Mouse (Mus musculus): ENCODE measurements around the gene Acox3.
A peak's percentile ranks its signal among the peaks of the same experiment; 100 is the strongest.

Acox3 gene

GRCm38 (mm10) chr5:35582445-35583220, at the start of gene Acox3:
Acox3 (plus strand) TSS chr5:35583040.
- peak; percentile 93 for DNase-seq (ENCODE audit: low read depth)

DNA sequence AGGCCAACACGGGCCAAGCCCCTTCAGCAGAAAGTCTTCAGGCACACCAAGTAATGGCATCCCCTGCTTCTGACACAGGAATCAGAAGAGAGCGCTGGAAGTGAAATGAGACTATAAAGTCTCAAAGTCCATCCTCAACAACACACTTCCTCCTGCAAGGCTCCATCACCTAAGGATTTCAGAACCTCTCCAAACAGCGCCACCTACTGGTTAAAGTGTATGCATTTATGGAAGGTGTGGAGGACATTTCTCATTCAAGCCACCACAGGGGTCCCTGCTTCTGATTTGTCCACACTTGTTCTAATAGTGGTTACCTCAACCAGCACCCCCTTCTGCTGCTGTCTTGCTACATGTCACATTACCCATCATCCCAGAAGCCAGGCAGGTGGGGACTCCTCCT, 46.6 kb upstream of the Acox3 start:
- no peak for DNase-seq (ENCODE audit: low read depth)

- no peak for DNase-seq (ENCODE audit: low read depth)
Measured at GRCm38 (mm10) chr5:35537474-35537873, 45.4 kb upstream of the Acox3 start.

GRCm38 (mm10) chr5:35538022-35538421, 44.8 kb upstream of the Acox3 start:
- no peak for DNase-seq (ENCODE audit: low read depth)

GRCm38 (mm10) chr5:35539576-35539975, 43.3 kb upstream of the Acox3 start:
- DNase-seq (ENCODE audit: low read depth), result no peak

GRCm38 (mm10) chr5:35540555-35540954, 42.3 kb upstream of the Acox3 start:
- no peak for DNase-seq (ENCODE audit: low read depth)

- no peak for DNase-seq (ENCODE audit: low read depth)
Measured at GRCm38 (mm10) chr5:35541059-35541790, 41.6 kb upstream of the Acox3 start.

DNA sequence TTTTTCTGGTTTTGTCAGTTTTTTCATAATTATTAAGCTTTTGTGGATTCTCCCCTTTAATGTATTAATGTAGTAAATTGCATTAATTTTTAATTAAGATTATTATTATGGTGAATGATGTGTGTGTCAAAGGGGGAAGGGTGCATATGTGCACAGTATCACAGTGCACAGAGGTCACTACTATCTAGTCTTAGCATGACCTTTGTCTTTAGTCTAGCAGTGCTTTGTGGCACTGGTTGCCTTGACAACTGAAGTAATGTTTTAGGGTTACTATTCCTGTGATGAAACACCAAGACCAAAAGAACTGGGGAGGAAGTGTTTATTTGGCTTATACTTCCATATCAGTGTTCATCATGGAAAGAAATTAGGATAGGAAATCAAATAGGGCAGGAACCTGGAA, 36.7 kb upstream of the Acox3 start:
- no peak for DNase-seq (ENCODE audit: low read depth)

DNA sequence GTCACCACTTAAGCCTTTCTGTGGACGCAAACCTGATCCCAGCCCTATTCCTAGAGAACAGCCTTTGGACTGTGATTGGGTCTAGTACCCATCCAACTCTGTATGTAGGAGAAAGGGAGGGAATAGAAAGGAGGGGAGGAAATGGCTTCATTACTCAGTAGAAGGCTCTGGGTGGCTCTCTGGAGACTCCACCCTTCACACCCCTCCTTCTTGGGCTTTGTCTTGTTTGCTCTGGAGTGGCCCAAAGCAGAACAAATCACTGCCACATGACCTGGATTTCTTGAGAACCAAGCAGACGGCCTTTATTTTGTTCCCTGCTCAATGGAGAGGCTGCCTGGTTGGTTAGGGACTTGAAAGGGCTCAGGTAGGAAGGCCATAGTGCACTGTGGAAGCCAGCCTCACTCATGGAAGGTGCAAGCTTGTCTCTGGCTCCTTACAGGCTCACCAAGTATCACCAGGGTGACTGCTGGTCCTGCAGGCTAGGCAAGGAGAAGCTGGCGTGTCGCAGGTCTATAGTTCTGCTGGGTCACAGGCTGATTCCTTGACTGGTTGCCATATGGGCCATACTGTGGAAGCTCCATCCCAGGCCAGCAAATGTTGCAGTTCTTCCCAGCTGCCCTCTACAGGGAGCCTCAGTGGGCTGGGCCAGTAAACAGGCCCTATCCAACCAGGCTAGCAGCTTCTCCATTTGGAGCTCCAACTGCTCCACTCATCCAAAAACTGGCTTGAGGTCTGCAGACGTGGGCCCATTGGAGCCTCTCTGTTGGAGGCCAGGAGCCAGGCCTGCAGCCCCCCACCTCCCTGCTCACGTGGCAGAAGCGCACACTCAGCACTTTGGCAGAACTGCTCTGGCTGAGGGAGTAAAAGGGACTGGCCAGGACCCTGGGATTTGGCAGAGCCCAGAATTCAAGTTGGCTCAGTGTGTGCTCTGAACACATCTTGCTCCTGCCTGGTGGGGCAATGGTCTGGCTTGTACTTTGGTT, 30.7 kb upstream of the Acox3 start:
- no peak for DNase-seq (ENCODE audit: low read depth)

DNA sequence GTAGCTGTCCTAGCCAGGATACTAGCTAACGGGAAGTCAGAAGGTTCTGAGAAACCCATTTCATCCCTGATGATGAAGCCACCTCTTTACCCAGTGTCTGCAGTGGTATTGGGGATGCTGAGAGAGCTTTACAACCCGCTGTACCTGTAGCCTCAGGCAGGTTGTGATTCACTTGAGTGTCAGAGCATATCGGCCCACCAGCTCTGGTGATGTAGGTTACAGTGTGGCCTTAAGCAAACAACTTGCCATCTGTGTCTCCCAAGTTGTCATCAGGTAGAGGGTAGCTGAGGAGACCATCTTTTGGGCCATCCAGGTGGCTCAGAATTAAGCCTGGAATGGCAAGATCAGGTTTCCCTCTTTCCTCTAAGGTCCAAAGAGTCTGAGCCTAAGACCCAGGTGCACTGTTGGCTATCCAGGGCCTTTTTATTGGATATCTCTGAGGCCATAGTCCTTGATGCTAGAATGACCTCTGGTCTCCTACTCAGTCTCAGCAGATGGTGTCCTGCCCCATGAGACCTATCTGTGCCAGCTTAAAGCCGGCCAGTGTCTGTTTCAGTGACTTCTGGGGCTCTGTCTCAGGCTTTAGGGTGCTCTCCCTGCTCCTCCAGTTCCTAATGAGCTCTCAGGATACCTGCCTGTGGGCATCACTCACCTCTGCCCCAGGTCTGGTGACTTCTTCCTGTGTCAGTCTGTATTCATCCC, 29.9 kb upstream of the Acox3 start:
- DNase-seq (ENCODE audit: low read depth), result no peak

DNA sequence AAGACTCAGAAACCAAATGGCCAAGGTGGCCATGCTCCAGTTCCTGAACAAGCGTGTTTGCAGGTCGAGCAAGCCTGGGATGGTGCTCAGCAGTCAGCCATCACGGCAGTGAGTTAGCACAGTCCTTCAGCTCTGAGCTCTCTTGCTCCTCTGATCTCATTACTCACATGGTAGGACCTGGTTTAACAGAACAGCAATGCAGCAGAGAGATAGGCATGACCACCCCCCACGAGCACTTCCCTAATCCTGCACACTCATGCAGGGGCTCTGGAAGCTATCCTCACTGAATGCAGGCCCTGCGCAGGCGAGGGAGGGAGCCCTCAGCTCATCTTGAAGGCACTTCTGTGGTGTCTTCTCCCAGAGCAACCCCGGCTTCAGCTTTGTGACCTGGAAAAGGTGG, 26.4 kb upstream of the Acox3 start:
- no peak for DNase-seq (ENCODE audit: low read depth)

GRCm38 (mm10) chr5:35557946-35558621, 24.8 kb upstream of the Acox3 start:
- DNase-seq (ENCODE audit: low read depth), result no peak

- no peak for DNase-seq (ENCODE audit: low read depth)
Measured at GRCm38 (mm10) chr5:35559447-35559846, 23.4 kb upstream of the Acox3 start.

- DNase-seq (ENCODE audit: low read depth), result no peak
Measured at GRCm38 (mm10) chr5:35562616-35563015, 20.2 kb upstream of the Acox3 start.

GRCm38 (mm10) chr5:35563449-35563848, 19.4 kb upstream of the Acox3 start:
- DNase-seq (ENCODE audit: low read depth), result peak; percentile 72

DNA sequence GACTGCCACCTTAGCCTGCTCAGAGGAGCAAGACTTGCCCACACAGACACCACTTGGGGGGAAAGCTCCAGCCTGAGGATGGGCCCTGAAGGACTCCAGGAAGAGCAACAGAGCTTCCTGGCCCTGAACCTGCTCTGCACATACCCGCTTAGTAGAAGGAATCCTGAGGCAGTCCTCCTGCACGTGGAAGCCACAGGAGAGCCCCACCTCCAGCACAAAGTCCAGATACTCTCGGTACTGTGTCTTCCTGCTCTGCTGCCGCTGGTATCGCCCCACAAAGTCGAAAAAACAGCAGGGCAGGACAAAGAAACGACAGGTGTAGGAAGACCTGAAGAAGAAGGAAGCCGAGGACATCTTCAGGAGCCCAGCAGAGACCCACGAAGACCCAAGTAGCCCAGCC, 17.6 kb upstream of the Acox3 start:
- DNase-seq (ENCODE audit: low read depth), result no peak

GRCm38 (mm10) chr5:35566632-35567031, 16.2 kb upstream of the Acox3 start:
- DNase-seq (ENCODE audit: low read depth), result no peak

- DNase-seq (ENCODE audit: low read depth), result no peak
Measured at GRCm38 (mm10) chr5:35571546-35571945, 11.3 kb upstream of the Acox3 start.

DNA sequence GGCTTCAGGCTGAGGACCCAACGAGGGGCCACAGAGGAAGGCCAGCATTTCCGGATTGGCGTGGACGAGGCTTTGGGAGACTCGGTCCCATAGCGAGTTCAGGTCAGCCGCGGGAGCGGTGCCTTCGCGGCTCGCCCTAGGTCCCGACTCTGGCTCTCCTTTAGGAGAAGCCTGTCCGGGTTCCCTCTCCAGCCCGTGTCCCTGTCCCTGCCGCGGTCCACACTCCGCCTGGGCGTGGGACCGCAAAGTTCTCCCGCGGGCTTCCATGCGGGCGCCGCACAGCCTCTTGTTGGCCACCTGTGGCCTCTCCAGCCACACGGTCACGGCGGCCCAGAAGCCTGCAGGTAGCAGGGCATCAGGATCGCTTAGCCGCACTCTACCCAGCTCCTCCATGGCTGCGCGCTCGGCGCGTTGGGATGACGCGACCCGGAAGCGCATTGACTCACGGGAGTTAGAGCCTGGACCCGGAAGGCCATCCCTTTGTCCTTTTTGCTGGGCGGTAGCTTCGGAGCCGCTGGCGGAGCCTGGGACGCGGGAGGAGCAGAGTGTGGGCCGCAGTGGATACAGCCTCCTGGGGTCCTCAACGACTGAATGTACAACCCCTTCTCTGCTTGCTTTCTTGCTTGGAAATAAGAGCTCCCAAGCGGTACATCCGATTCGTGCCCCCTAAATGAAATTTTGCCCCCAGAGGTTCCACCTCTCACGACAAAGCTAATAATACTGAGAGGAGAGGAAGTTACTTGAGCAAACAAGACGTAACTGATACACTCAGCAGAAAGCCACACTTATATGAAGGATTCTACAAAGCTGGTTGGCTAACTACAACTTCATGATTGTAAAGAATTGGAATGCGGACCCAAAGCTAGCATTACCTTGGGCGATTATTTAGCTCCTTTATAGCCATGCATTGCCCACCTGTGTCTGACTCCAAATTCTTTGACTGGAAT, 7.9 kb upstream of the Acox3 start, which contains the start of gene Trmt44:
Gene Trmt44 (minus strand): TSS at position 418 of the 947 bp plus-strand sequence.
- peak; percentile 83 for DNase-seq (ENCODE audit: low read depth)
